ENCODE assay signal across 8 mouse cellular contexts in the genomic region with DNA sequence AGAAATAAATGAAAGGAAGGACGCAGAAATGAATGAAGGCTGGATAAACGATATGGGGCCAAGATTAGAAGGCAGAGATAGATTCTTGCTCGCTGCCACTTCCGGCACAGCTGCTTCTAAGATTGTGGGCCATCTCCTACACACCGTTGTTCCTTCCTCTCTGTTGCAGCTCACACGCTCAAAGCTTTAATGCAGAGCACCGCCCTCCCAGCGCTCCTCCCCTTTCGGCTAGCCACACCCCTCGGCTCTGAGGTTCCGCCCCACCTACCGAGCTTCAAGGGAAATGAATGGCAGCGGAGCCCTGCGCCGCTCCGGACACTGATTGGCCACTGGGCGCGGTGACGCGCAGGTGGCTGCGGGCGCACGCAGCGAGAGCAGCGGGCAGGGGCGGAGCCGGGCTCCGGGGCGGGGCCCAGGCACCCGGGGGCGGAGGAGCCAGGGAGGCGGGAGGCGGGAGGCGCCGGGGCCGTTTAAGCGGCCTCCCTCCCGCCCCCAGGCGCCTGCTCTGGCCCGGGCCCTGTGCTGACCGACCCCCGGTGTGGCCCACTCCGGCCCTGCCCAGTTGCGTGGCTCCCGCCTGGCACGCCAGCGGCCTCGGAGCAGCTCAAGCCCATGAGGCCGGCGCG. TPM values are rescaled to one million over a fixed set of nuclear protein-coding genes. Genes with fewer than 3 reads are reported as not detected.
DNase-seq lines count a peak whose midpoint lies in the region; ATAC-seq and TF ChIP-seq lines count a peak whose summit lies in the region.

A gene (plus strand): TSS at position 432 of the 626 bp plus-strand sequence.

- H3K9me3 ChIP-seq in hindbrain, postnatal 0 days (ENCODE audit: low read length) = no peaks in the 10 kb centered on the region

- intact Hi-C loops in gastrocnemius, adult 2 months (cut with DNase I) = loop anchor here (5.0 kb wide), 1 partner anchor 62 kb away; a partner anchor contains a TSS
- intact Hi-C loops in left cerebral cortex, adult 2 months (cut with DNase I) = no loop called here

- TF ChIP-seq CTCF in gastrocnemius, adult 2 months (IDR thresholded peaks at IDR 0.05) = no peak
- peak; percentile 49; the same call in 1 of the 2 replicates for TF ChIP-seq CTCF in hindbrain, postnatal 0 days (IDR thresholded peaks at IDR 0.05; ENCODE audit: low read depth)
- peak; percentile 28; the same call in 1 of the 2 replicates for TF ChIP-seq CTCF in left cerebral cortex, adult 2 months (IDR thresholded peaks at IDR 0.05)

- peaks cover 9% of the 10 kb centered on the region for H3K4me1 ChIP-seq in hindbrain, postnatal 0 days (ENCODE audit: insufficient read depth, low read length)

- no peaks in the 10 kb centered on the region for H3K27me3 ChIP-seq in hindbrain, postnatal 0 days (ENCODE audit: insufficient read depth, low read length)

- peak; percentile 95 for ATAC-seq in common myeloid progenitor, adult 5-6 weeks (replicated peaks; ENCODE audit: low read depth, poor library complexity, severe bottlenecking)
- ATAC-seq in hindbrain, postnatal 0 days = peak; percentile 99
- peak; percentile 89 for ATAC-seq in megakaryocyte, adult 5-6 weeks (ENCODE audit: poor library complexity, severe bottlenecking)

- H3K4me2 ChIP-seq in hindbrain, postnatal 0 days (ENCODE audit: low read depth, low read length) = peak within 1 kb of the TSS; percentile 96

- peak within 1 kb of the TSS; percentile 79 for H3K9ac ChIP-seq in hindbrain, postnatal 0 days (replicated peaks; ENCODE audit: low read length)

- WGBS in hindbrain, postnatal 0 days = under 1% methylated on average over 40 of the region's 51 CpGs

- no peaks in the 10 kb centered on the region for H3K36me3 ChIP-seq in hindbrain, postnatal 0 days (ENCODE audit: insufficient read depth, low read length)

- H3K27ac ChIP-seq in gastrocnemius, adult 2 months = peak within 1 kb of the TSS; percentile 93
- peak within 1 kb of the TSS; percentile 87 for H3K27ac ChIP-seq in hindbrain, postnatal 0 days
- peak within 1 kb of the TSS; percentile 97 for H3K27ac ChIP-seq in left cerebral cortex, adult 2 months

- DNase-seq in ZHBTc4 (ENCODE audit: low read depth, low spot score) = peak; percentile 99
- peak; percentile 98 for DNase-seq in gastrocnemius, adult 2 months
- DNase-seq in hindbrain, postnatal 0 days (ENCODE audit: low spot score) = peak; percentile 99
- DNase-seq in left cerebral cortex, adult 2 months (ENCODE audit: extremely low spot score in 1 of 2, low spot score in 2 of 2) = peak; percentile 97 to 98
- peak; percentile 96 to 97 for DNase-seq in right cerebral cortex, adult 2 months (ENCODE audit: low spot score in 2 of 2)
- peak; percentile 98 for DNase-seq in urinary bladder, postnatal 14 days (ENCODE audit: low spot score)

- H3K4me3 ChIP-seq in gastrocnemius, adult 2 months = peak within 1 kb of the TSS; percentile 83
- peak within 1 kb of the TSS; percentile 79 for H3K4me3 ChIP-seq in hindbrain, postnatal 0 days (ENCODE audit: low read length)
- peak within 1 kb of the TSS; percentile 74 for H3K4me3 ChIP-seq in left cerebral cortex, adult 2 months

RNA-seq across cellular contexts. Expression of the gene that starts here (rescaled TPM):
- 16.2 and 18.1 TPM in 2 replicates for total RNA-seq in common myeloid progenitor, adult 5-6 weeks (2017)
- total RNA-seq in gastrocnemius, adult 2 months (2021) = 1 to 10 TPM; 9.2 to 9.5 TPM
- 200 and 229 TPM in 2 replicates for total RNA-seq in hindbrain, postnatal 0 days (2014; rRNA removed)
- polyA plus RNA-seq in hindbrain, postnatal 0 days (2015; fragmentation: Nextera tagmentation; extraction: Ambion mirVana) = 97.2 and 101 TPM in 2 replicates
- total RNA-seq in left cerebral cortex, adult 2 months (2021) = 100 to 1,000 TPM; 222 to 227 TPM
- 13.9 and 14.5 TPM in 2 replicates for total RNA-seq in megakaryocyte, adult 5-6 weeks (2015)
- total RNA-seq in megakaryocyte, adult 5-6 weeks (2017) = 10.7 and 11.1 TPM in 2 replicates

Comparison
In these comparisons a context has a peak if more than half of its experiments do, and no peak if none do; other contexts are left out.
1. Peak in every context shown above with its lines: DNase-seq, ATAC-seq, H3K4me3 ChIP-seq and H3K27ac ChIP-seq.
2. RNA of the gene that starts here (total RNA-seq): 222 to 227 TPM in left cerebral cortex, adult 2 months and 200 to 229 TPM in hindbrain, postnatal 0 days; 16.2 to 18.1 TPM in common myeloid progenitor, adult 5-6 weeks, 10.7 to 14.5 TPM in megakaryocyte, adult 5-6 weeks and 9.2 to 9.5 TPM in gastrocnemius, adult 2 months; every median in the first group is over 10 times any median in the second.